Mouse (Mus musculus) frontal cortex, postnatal 36 days (tissue): ENCODE results near the gene Synrg.
A peak's percentile ranks its signal among the peaks of the same experiment; 100 is the strongest.

Source experiments
- DNase-seq, 2 experiments: peaks; one replicate each; pipeline ENCODE4 v3.0.0; 2022; ENCODE audit warnings: low spot score in 2 of 2

Synrg gene

GRCm38 (mm10) chr11:84040621-84041020 is 76.4 kb downstream of the Synrg start:
- no peak for DNase-seq

- peak; percentile 54 to 80 for DNase-seq
Observed at GRCm38 (mm10) chr11:84042808-84043762, 78.9 kb downstream of the Synrg start.

DNA sequence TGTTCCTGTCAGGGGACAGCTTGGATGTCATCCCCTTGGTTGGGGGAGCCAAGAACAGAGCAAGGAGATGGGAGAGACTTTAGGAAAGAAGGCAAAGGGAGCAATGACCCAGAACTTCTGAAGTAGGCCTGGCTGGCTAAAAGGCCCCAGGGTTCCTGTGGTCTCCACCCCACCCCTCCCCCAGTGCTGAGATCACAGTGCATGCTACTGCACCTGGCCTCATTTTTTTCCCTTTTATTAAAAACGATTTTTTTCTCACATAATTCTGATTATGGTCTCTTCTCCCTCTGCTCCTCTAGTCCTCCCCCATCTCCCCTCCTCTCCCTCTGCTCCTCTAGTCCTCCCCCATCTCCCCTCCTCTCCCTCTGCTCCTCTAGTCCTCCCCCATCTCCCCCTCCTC is 80.8 kb downstream of the Synrg start:
- no peak for DNase-seq

DNA sequence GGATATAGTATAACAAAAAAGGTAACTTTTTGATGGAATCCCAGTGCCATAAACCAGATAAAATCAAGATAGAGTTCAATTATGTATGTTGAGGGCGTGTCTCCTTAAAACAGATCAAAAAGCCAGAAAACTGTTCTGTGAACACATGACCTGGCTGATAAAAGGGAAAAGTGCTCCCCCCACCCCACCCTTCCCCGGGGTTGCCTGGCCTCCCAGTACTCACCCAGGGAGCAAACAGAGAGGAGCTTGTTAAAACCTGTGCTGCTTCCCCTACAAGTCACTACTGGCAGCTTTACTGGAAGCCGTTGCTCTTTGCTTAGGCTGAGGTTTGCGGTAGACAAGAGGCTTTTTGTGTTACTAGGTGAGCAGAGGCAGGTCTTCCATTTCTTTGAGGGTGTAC is 83.0 kb downstream of the Synrg start:
- DNase-seq, result no peak

DNA sequence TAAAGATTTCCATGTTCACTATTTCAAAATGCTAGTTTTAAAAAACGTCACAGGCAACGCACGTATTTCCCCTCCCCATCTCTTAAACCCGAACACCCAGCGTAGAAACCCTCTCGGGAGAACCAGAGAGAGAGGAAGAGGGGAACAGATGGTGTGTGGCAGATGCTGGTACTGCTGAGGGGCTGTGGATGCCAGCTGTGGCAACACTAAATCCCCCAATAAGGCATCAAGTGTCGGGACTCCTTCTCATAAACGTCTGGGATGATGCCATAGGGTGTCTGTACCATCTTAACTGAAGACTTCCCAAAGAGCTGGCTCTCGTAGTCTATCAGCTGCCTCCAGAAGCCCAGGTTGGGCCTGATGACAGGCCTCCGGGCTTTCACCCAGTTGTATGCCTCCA is 84.2 kb downstream of the Synrg start:
- peak in 1 of 2 experiments; percentile 35 for DNase-seq

- DNase-seq, result no peak
Observed at GRCm38 (mm10) chr11:84053055-84053454, 88.8 kb downstream of the Synrg start.

- DNase-seq, result peak in 1 of 2 experiments; percentile 58
Observed at GRCm38 (mm10) chr11:84053524-84054163, 89.4 kb downstream of the Synrg start.

- DNase-seq, result no peak
Observed at GRCm38 (mm10) chr11:84057418-84057817, 93.2 kb downstream of the Synrg start.

DNA sequence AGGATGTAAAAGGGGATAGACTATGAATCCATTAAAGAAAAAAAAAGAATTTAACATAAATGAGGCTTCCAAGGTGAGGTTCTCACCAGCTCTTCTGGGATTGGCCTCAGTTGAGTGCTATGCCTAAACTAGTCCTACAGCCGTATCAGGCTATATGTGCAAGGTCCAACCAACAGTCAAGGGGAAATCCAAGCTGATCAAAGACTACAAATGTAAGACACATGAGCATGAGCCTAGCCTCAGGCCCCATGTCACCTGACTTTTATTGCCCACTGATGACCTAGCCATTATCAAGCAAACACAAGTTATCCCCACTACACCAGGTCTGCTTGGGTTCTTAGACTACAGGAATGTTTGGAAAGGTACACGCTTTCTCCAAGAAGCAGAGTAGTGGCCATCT is 95.6 kb downstream of the Synrg start:
- DNase-seq, result no peak

- no peak for DNase-seq
Observed at GRCm38 (mm10) chr11:84060635-84061034, 96.4 kb downstream of the Synrg start.

- no peak for DNase-seq
Observed at GRCm38 (mm10) chr11:84061881-84062280, 97.7 kb downstream of the Synrg start.

GRCm38 (mm10) chr11:84062805-84063204 is 98.6 kb downstream of the Synrg start:
- no peak for DNase-seq

DNA sequence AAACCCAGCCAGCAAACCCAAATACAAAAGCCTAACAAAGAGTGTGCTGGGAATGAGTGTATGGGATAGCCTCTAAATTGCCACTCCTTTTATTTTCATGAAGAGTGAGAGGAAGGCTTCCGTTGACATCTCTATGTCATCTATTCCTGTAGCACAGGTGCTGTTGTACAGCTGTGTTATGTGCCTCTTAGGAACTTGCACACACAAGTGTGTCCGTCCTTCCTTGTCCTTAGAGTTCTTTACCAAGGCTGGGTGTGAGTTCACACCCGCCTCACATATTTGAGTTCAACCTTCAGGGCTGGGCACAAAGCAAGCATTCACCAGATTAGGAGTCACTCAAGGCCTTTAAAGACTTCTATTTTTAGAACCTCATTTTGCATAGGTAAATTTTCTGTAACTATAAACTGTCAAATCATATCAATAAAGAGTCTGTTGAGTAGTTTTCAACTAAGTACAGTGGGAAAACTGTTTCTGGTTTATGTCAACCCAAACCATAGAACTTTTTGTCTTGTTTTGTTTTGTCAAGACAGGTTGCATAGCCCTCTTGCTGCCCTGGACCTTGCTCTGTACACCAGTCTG is 99.5 kb downstream of the Synrg start:
- DNase-seq, result no peak

DNA sequence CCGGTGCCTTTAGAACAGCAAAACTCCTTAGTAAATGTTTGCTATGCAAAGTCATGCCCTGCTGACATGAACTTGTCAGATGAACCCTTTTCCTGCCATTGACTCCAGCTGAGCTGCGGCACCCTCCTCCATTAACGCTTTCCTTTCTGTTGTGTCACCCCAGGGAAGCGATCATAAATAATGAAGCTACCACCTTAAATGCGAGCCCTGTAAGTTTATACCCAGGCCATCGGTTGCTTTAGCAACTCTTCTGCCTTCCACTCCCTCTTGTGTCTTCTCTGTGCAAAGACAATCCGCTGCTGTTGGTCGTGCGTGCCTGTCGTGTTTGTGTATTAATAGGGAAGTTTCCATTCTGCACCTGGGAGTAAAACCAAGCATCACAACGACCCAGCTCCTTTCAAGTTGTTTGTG is 101.8 kb downstream of the Synrg start:
- DNase-seq, result no peak

- peak; percentile 76 to 80 for DNase-seq
Observed at GRCm38 (mm10) chr11:84066927-84067645, 102.9 kb downstream of the Synrg start.

- peak in 1 of 2 experiments; percentile 57 for DNase-seq
Observed at GRCm38 (mm10) chr11:84067720-84068190, 103.5 kb downstream of the Synrg start.

DNA sequence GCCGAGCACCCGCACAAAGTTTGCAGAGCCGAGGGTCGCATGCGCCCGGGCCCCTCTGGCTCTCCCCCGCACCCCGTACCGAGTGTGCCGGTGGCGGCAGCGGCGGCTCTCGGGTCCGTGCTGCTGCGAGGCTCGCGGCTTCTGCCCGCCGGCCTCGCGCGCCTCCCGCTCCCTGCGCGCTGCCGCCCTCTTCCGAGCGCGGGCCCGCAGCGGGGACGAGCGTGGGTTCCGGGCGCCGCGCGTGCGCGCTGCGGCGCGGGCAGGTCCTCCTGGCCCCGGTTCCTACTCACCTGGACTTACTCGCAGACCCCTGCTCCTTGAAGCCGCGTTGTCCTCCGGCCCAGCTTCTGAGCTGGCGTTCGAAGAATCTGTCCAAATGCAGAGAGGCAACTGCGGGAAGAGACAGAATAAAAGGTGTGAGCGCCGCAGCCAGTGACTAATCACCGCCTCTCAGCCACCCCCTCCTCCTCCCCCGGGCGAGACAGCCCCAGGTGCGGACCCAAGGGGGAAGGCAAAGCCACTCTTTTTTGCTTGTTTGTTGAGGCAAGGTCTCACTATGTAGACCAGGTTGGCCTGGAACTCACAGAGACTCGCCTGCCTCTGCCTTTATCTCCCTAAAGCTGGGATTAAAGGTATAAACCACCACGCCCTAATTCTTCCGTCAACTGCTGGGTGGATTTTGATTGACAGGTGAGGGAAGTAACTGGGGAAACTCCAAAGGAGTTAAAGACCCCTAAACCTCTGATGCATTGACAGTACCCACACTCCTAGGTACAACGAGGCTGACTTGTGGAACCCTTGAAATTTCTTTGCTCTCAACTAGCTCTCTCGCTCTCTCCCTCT is 104.2 kb downstream of the Synrg start:
- DNase-seq, result peak; percentile 58 to 61

GRCm38 (mm10) chr11:84069034-84069370 is 104.8 kb downstream of the Synrg start, which contains the start of gene Dusp14:
TSS of gene Dusp14 (minus strand) at chr11:84069261.
- peak in 1 of 2 experiments; percentile 57 for DNase-seq

GRCm38 (mm10) chr11:84072904-84073651 is 108.8 kb downstream of the Synrg start:
- peak; percentile 63 to 84 for DNase-seq
